Mouse (Mus musculus) cortical plate, adult 2 months (tissue): ENCODE data around the gene Zfp653. TPM values are rescaled to one million over a fixed set of nuclear protein-coding genes. Genes with fewer than 3 reads are reported as not detected.
A peak's percentile ranks its signal among the peaks of the same experiment; 100 is the strongest.

Experiments used
- H3K27ac ChIP-seq: fragments of 200-500 bp; 2 replicates; pipeline ENCODE4 v1.5.1; 2012; ENCODE audit warnings: low read length, control low read depth, inconsistent platforms; ENCODE audit not compliant: insufficient read depth
- H3K4me1 ChIP-seq: fragments of 200-500 bp; 2 replicates; pipeline ENCODE4 v1.6.1; 2011; ENCODE audit warnings: low read length; ENCODE audit not compliant: control insufficient read depth, insufficient read depth
- H3K4me3 ChIP-seq: fragments of 200-500 bp; 2 replicates; pipeline ENCODE4 v1.5.1; 2011; ENCODE audit warnings: mild to moderate bottlenecking, low read length, control low read depth; ENCODE audit not compliant: insufficient read depth
- CTCF ChIP-seq: fragments of 200-500 bp; IDR thresholded peaks from 2 replicates; pipeline ENCODE4 v1.5.1; 2011; ENCODE audit warnings: mild to moderate bottlenecking, control low read depth, low read length; ENCODE audit not compliant: insufficient read depth; ENCODE audit errors: extremely low read depth
- POLR2A ChIP-seq: fragments of 200-500 bp; IDR thresholded peaks from 2 replicates; pipeline ENCODE4 v1.6.1; 2011; ENCODE audit warnings: mild to moderate bottlenecking, low read length, control low read depth; ENCODE audit not compliant: insufficient read depth; ENCODE audit errors: extremely low read depth
- polyA plus RNA-seq: library from polyadenylated mRNA; depleted of rRNA; stranded (reverse); fragments of >200 nt; gene quantifications from 2 replicates; pipeline ENCODE4 v1.2.3, GENCODE M21; 2012; rRNA removed

The Zfp653 gene
- polyA plus RNA-seq = 34.6 and 36.4 TPM in 2 replicates

DNA sequence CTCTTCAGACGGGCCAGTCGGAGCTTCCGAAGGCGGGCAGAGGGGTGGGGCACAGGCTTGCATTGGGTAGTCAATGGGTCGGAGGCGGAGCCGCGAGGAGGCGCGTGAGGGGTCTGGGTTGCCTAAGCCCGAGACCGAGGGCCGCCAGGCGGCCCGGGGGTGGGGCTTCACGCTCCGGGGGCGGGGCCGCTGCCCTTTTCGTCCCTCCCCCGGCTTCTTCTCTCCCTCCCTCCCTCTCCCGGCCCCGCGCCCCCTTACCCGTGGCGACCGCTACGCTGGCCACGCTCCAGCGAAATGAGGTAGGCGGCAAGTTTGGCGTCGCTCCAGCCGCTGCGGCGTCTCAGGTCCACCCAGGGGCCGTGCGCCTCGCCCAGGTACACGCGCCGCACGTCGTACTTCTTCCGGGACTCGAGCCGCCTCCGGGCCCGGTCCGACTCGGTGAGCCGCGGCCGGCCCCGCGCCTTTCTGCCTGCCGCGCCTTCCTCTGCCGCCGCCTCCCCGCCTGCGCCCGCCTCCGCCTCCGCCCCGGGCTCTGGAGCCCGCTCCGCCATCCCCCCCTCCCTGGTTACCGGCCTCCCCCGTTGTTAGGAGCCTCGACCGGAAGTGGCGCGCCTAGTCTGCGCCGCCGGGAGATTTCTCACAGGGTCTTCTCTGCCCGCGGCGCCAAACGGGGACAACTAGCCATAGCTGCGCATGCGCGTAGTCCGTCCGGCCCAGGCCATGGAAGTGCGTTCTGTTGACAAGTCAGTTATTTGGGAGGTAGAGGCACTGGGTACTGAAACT lies at the start of gene Zfp653, which contains the start of gene Gm49318:
Zfp653 (minus strand) TSS at position 586 of the 783 bp plus-strand sequence.
Gm49318 (minus strand) TSS at position 469 of the 783 bp plus-strand sequence.
- H3K4me1 ChIP-seq = no peaks in the 10 kb centered on the region
- TF ChIP-seq CTCF (no peak), POLR2A (peak; percentile 92)
- H3K4me3 ChIP-seq = peak within 1 kb of the TSS; percentile 48
- H3K27ac ChIP-seq = peak within 1 kb of the TSS; percentile 82; the same call in 1 of the 2 replicates

- H3K4me3 ChIP-seq = no peak overlapping the region
- no peak for TF ChIP-seq POLR2A
- TF ChIP-seq CTCF = no peak
Observed at GRCm38 (mm10) chr9:22119543-22119942, 48.4 kb upstream of the Zfp653 start.

GRCm38 (mm10) chr9:22117754-22118456 lies 46.7 kb upstream of the Zfp653 start:
- no peak for TF ChIP-seq POLR2A
- peak; percentile 61 for TF ChIP-seq CTCF
- Histone ChIP-seq H3K4me1 (peaks cover 5% of the 10 kb centered on the region; the same call in 1 of the 2 replicates), H3K4me3 (peak overlapping the region; percentile 47), H3K27ac (no peak overlapping the region)

More at GRCm38 (mm10) chr9:22119543-22119942, 48.4 kb upstream of the Zfp653 start:
- Histone ChIP-seq H3K4me1 (peaks cover 5% of the 10 kb centered on the region; the same call in 1 of the 2 replicates), H3K27ac (no peak overlapping the region)

- H3K4me1 ChIP-seq = peaks cover 5% of the 10 kb centered on the region; the same call in 1 of the 2 replicates
Observed at GRCm38 (mm10) chr9:22116740-22117426, 45.7 kb upstream of the Zfp653 start, which contains the start of gene Elof1. Gene Elof1 (minus strand): TSS chr9:22117172.

GRCm38 (mm10) chr9:22116086-22116485 lies 44.9 kb upstream of the Zfp653 start:
- TF ChIP-seq CTCF (no peak), POLR2A (no peak)
- peak overlapping the region; percentile 47 for H3K4me3 ChIP-seq
- no peak overlapping the region for H3K27ac ChIP-seq
- H3K4me1 ChIP-seq = peaks cover 5% of the 10 kb centered on the region; the same call in 1 of the 2 replicates

More at GRCm38 (mm10) chr9:22116740-22117426, 45.7 kb upstream of the Zfp653 start, which contains the start of gene Elof1:
- TF ChIP-seq CTCF = no peak
- TF ChIP-seq POLR2A = peak; percentile 97
- peak within 1 kb of the TSS; percentile 47 for H3K4me3 ChIP-seq
- no peak within 1 kb of the TSS for H3K27ac ChIP-seq

GRCm38 (mm10) chr9:22115635-22116034 lies 44.5 kb upstream of the Zfp653 start:
- no peak for TF ChIP-seq POLR2A
- TF ChIP-seq CTCF = no peak
- peak overlapping the region; percentile 47; the same call in 1 of the 2 replicates for H3K4me3 ChIP-seq
- peaks cover 5% of the 10 kb centered on the region; the same call in 1 of the 2 replicates for H3K4me1 ChIP-seq
- H3K27ac ChIP-seq = no peak overlapping the region

DNA sequence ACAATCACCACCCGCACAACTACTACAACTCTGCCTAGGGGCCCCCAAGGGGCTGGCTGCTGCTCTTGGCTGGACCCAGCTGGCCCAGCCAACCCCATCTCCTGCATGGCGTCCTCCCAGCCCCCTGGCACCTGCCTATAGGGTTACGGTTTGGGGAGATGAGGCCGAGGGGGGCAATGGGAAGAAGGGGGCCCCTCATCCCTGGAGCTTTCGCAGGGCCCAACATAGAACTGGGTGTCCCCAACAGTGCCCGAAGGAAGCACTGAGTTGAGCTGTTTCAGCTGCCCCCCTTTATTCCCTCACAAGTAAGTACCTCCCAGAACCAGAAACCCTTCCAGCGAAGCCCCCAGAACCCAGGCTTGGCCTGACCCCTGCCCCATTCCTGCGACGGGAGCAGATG lies 37.0 kb upstream of the Zfp653 start:
- TF ChIP-seq CTCF (no peak), POLR2A (no peak)
- no peak overlapping the region for H3K4me3 ChIP-seq
- H3K27ac ChIP-seq = no peak overlapping the region
- H3K4me1 ChIP-seq = no peaks in the 10 kb centered on the region

GRCm38 (mm10) chr9:22099922-22100321 lies 28.7 kb upstream of the Zfp653 start:
- TF ChIP-seq POLR2A = no peak
- no peak for TF ChIP-seq CTCF
- Histone ChIP-seq H3K27ac (no peak overlapping the region), H3K4me3 (no peak overlapping the region), H3K4me1 (no peaks in the 10 kb centered on the region; the same call in 1 of the 2 replicates)
